Mouse (Mus musculus): Measurements from ENCODE around the gene Tmem37.

The Tmem37 gene

GRCm38 (mm10) chr1:120073519-120074306 is at the start of gene Tmem37:
Tmem37 (minus strand) TSS chr1:120074074.
- DNase-seq (ENCODE audit: extremely low read depth, insufficient read length, low spot score), result peak; percentile 86

GRCm38 (mm10) chr1:120122634-120123383 is 48.9 kb upstream of the Tmem37 start:
- DNase-seq (ENCODE audit: extremely low read depth, insufficient read length, low spot score), result no peak

GRCm38 (mm10) chr1:120121930-120122530 is 48.2 kb upstream of the Tmem37 start:
- no peak for DNase-seq (ENCODE audit: extremely low read depth, insufficient read length, low spot score)

GRCm38 (mm10) chr1:120120969-120121811 is 47.3 kb upstream of the Tmem37 start, which contains the start of the genes Dbi and 3110009E18Rik:
Dbi (minus strand) TSS chr1:120121078.
3110009E18Rik (plus strand) TSS chr1:120121187.
- peak; percentile 98 for DNase-seq (ENCODE audit: extremely low read depth, insufficient read length, low spot score)

GRCm38 (mm10) chr1:120120141-120120968 is 46.5 kb upstream of the Tmem37 start:
- peak; percentile 69 for DNase-seq (ENCODE audit: extremely low read depth, insufficient read length, low spot score)

- DNase-seq (ENCODE audit: extremely low read depth, insufficient read length, low spot score), result no peak
These were observed 45.5 kb upstream of the Tmem37 start for GRCm38 (mm10) chr1:120119389-120119788.

GRCm38 (mm10) chr1:120118854-120119253 is 45.0 kb upstream of the Tmem37 start:
- DNase-seq (ENCODE audit: extremely low read depth, insufficient read length, low spot score), result no peak

- no peak for DNase-seq (ENCODE audit: extremely low read depth, insufficient read length, low spot score)
These were observed 42.2 kb upstream of the Tmem37 start for GRCm38 (mm10) chr1:120116106-120116505.

GRCm38 (mm10) chr1:120115671-120116081 is 41.8 kb upstream of the Tmem37 start:
- DNase-seq (ENCODE audit: extremely low read depth, insufficient read length, low spot score), result no peak

GRCm38 (mm10) chr1:120112251-120113187 is 38.6 kb upstream of the Tmem37 start:
- no peak for DNase-seq (ENCODE audit: extremely low read depth, insufficient read length, low spot score)

- no peak for DNase-seq (ENCODE audit: extremely low read depth, insufficient read length, low spot score)
These were observed 37.9 kb upstream of the Tmem37 start for GRCm38 (mm10) chr1:120111766-120112165.

GRCm38 (mm10) chr1:120109741-120110432 is 36.0 kb upstream of the Tmem37 start:
- no peak for DNase-seq (ENCODE audit: extremely low read depth, insufficient read length, low spot score)

GRCm38 (mm10) chr1:120105556-120105959 is 31.7 kb upstream of the Tmem37 start:
- DNase-seq (ENCODE audit: extremely low read depth, insufficient read length, low spot score), result no peak

- DNase-seq (ENCODE audit: extremely low read depth, insufficient read length, low spot score), result no peak
These were observed 27.3 kb upstream of the Tmem37 start for GRCm38 (mm10) chr1:120101227-120101609.

GRCm38 (mm10) chr1:120100456-120101226 is 26.8 kb upstream of the Tmem37 start:
- no peak for DNase-seq (ENCODE audit: extremely low read depth, insufficient read length, low spot score)

GRCm38 (mm10) chr1:120099483-120099882 is 25.6 kb upstream of the Tmem37 start:
- peak; percentile 72 for DNase-seq (ENCODE audit: extremely low read depth, insufficient read length, low spot score)

- no peak for DNase-seq (ENCODE audit: extremely low read depth, insufficient read length, low spot score)
These were observed 24.5 kb upstream of the Tmem37 start for GRCm38 (mm10) chr1:120098327-120098726.
